Mouse (Mus musculus) kidney, embryonic 16.5 days (tissue): ENCODE data around the gene Sf3a2. TPM values are rescaled to one million over a fixed set of nuclear protein-coding genes. Genes with fewer than 3 reads are reported as not detected.

Experiments used
- ATAC-seq: fragments of 200-750 bp; cut with Nextera tagmentation; 2 replicates; pipeline ENCODE4 v1.8.0; 2017; ENCODE audit warnings: moderate TSS enrichment; ENCODE audit not compliant: low FRiP score, low TSS enrichment
- H3K27ac ChIP-seq: fragments of 300-500 bp; sonication (generic); 2 replicates; pipeline ENCODE4 v1.5.1; 2014; ENCODE audit warnings: low read length
- H3K27me3 ChIP-seq: fragments of 300-500 bp; sonication (generic); 2 replicates; pipeline ENCODE4 v1.6.1; 2014; ENCODE audit warnings: low read length, control low read depth, mixed read lengths; ENCODE audit not compliant: insufficient read depth
- H3K36me3 ChIP-seq: fragments of 300-500 bp; sonication (generic); 2 replicates; pipeline ENCODE4 v1.6.1; 2014; ENCODE audit warnings: low read length, control low read depth, mixed read lengths; ENCODE audit not compliant: insufficient read depth
- H3K4me1 ChIP-seq: fragments of 300-500 bp; sonication (generic); 2 replicates; pipeline ENCODE4 v1.6.1; 2014; ENCODE audit warnings: low read length, control low read depth, mixed read lengths; ENCODE audit not compliant: insufficient read depth
- H3K4me2 ChIP-seq: fragments of 300-500 bp; sonication (generic); replicated peaks from 2 replicates; pipeline ENCODE4 v1.6.1; 2014; ENCODE audit warnings: low read depth, low read length
- H3K4me3 ChIP-seq: fragments of 300-500 bp; sonication (generic); 2 replicates; pipeline ENCODE4 v1.5.1; 2014; ENCODE audit warnings: mild to moderate bottlenecking, low read length
- H3K9ac ChIP-seq: fragments of 300-500 bp; sonication (generic); replicated peaks from 2 replicates; pipeline ENCODE4 v1.6.1; 2014; ENCODE audit warnings: low read length
- H3K9me3 ChIP-seq: fragments of 300-500 bp; sonication (generic); 2 replicates; pipeline ENCODE4 v1.6.1; 2016; ENCODE audit warnings: low read length, control low read depth
- WGBS: fragments of 180-500 bp; shearing (Covaris S2); extraction: QIAGEN DNeasy Blood & Tissue Kit; methylation state at CpG from one replicate; pipeline ENCODE4 v1.1.7; 2014; 5-methylcytosine and 5-hydroxymethylcytosine counted together
- polyA plus RNA-seq: library from polyadenylated mRNA; unstranded; fragments of >200 nt; fragmentation: Nextera tagmentation; extraction: Ambion mirVana; gene quantifications from 2 replicates; pipeline ENCODE4 v1.2.1, GENCODE M21; 2015

The Sf3a2 gene
- 71.2 and 87.3 TPM in 2 replicates for polyA plus RNA-seq

DNA sequence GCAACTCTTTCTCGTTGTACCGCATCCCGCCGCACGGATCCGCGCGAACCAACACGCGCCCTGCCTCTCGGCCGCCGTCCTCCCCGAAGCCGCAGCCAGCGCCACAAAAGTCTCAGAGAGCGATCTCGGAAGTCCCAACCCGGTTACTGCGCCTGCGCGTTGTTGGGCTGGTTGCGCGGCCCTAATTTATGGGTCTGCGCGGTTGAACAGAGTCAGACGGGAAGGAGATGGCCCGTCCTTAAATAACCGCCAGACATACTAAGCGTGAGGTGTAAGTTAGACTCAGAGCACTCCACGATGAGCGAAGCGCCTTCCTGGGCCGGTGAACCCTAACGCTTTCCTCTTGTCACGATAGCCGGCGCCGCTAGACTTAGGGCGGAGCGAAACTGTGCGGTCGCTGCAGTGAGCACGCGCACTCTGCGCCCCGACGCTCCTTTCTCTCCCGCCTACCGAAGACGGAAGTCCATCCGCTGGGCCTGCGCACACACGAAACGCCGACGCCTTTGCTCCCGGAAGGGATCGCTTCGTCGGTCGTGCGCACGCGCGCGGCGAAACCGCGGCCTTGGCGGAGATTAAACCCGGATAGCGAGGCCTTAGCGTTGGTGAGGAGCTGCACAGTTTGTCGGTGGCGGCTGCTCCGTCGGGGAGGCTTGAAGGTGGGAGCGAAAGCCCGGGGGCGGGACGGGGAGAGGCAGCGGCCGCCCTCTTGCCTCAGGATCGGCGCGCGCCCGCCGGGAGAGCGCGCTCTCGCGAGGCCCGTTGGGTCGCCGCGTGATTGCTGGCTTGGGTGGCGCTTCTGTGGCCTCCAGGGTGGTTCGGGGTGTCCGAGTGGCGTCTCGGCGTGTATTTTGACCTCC, at the start of gene Sf3a2, which contains the start of gene Plekhj1:
Sf3a2 (plus strand) TSS at position 49 of the 857 bp plus-strand sequence.
Plekhj1 (minus strand) TSS at position 477 of the 857 bp plus-strand sequence.
- H3K27ac ChIP-seq = peak within 1 kb of the TSS; percentile 98
- H3K4me1 ChIP-seq = peaks cover 22% of the 10 kb centered on the region
- peak within 1 kb of the TSS; percentile 96 for H3K4me3 ChIP-seq
- H3K27me3 ChIP-seq = no peaks in the 10 kb centered on the region
- peak within 1 kb of the TSS; percentile 88 for H3K4me2 ChIP-seq
- H3K9ac ChIP-seq = peak within 1 kb of the TSS; percentile 99
- H3K9me3 ChIP-seq = no peaks in the 10 kb centered on the region
- H3K36me3 ChIP-seq = peaks cover 52% of the 10 kb centered on the region
- ATAC-seq = peak; percentile 95
- WGBS = under 1% methylated on average over 104 of the region's 104 CpGs

DNA sequence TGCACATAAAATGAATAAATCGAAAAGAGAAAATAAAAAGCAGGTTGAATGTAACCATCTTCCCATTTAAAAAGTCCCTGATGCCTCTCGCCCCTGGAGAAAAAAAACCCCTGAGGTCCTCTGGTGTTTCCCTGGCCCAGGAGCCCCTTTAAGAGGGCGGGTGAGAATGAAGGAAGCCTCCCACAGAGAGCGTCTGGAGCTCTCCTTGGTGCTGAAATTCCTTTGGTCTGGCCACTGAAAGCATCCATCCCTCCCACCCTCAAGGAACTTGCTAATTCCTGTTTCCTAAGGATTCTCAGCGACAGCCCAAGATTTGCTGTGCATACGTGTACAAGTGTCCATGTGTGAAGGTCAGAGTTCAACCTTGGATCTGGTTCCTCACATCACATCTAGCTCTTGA, 49.4 kb upstream of the Sf3a2 start:
- Histone ChIP-seq H3K9ac (no peak overlapping the region), H3K4me3 (no peak overlapping the region), H3K36me3 (no peaks in the 10 kb centered on the region), H3K4me1 (peaks cover 21% of the 10 kb centered on the region), H3K9me3 (no peaks in the 10 kb centered on the region), H3K27me3 (no peaks in the 10 kb centered on the region), H3K27ac (no peak overlapping the region), H3K4me2 (no peak overlapping the region)
- 9% methylated on average over 6 of the region's 6 CpGs for WGBS
- ATAC-seq = no peak

DNA sequence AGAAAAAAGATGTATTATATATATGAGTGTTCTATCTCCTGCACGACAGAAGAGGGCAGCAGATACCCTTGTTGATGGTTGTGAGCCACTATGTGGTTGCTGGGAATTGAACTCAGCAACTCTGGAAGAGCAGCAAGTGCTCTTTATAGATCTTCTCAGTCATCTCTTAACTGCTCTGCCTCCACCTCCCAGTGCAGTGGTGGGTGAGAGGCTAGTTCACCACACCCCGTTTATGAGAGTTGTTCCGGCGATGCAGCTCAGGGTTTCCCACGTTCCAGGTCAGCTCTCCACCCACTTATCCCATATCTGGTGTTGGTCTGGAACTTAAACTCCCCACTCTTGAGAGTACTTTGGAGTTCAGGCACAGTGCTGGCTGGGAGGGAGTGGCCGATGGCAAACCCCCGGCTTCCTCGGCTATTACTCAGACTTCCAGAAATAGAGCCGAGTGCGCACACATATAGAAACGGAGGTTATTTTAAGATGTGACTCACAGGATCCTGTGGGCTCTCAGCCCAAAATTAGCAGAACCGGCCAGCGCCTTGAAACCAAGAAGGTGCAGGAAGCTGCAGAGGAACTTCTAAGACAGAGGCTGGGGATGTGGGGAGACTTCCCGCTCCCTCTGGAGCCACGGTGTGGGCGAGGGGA, 46.7 kb upstream of the Sf3a2 start:
- H3K27ac ChIP-seq = peak overlapping the region; percentile 88
- H3K27me3 ChIP-seq = no peaks in the 10 kb centered on the region
- peaks cover 21% of the 10 kb centered on the region for H3K4me1 ChIP-seq
- H3K36me3 ChIP-seq = no peaks in the 10 kb centered on the region
- WGBS = 5% methylated on average over 16 of the region's 16 CpGs
- H3K9ac ChIP-seq = peak overlapping the region; percentile 46
- peak overlapping the region; percentile 41 for H3K4me3 ChIP-seq
- peak; percentile 24; the same call in 1 of the 2 replicates for ATAC-seq
- peak overlapping the region; percentile 59 for H3K4me2 ChIP-seq
- H3K9me3 ChIP-seq = no peaks in the 10 kb centered on the region

DNA sequence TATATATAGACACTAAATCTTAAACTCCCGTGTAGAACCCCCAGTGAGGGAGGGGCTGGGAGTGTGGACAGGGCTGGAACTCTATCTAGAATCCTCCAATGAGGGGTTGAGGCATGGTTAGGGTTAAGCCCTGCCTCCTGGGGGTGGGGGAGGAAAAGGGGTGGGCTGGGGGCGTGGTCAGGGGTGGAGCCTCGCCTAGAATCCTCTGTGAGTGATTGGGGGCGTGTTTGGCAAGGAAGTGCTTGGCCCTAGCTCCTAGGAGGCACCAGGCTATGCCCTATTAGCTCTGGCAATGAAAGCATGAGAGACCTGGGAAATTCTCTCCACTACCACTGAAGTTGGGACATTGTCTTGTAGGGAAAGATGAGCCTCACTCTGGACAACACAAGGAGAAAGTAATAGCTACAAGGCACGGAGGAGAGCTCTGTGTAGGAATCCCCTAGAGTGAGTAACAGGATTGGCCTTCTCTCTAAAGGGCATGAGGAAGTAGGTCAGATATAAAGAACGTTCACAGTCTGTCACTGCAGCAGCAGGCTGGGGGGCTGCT, 45.8 kb upstream of the Sf3a2 start:
- H3K9ac ChIP-seq = peak overlapping the region; percentile 46
- peak overlapping the region; percentile 88 for H3K27ac ChIP-seq
- peak; percentile 74 for ATAC-seq
- H3K4me1 ChIP-seq = peaks cover 30% of the 10 kb centered on the region
- H3K4me3 ChIP-seq = peak overlapping the region; percentile 41
- peak overlapping the region; percentile 59 for H3K4me2 ChIP-seq
- H3K9me3 ChIP-seq = no peaks in the 10 kb centered on the region
- 4% methylated on average over 6 of the region's 6 CpGs for WGBS
- no peaks in the 10 kb centered on the region for H3K36me3 ChIP-seq
- H3K27me3 ChIP-seq = no peaks in the 10 kb centered on the region

DNA sequence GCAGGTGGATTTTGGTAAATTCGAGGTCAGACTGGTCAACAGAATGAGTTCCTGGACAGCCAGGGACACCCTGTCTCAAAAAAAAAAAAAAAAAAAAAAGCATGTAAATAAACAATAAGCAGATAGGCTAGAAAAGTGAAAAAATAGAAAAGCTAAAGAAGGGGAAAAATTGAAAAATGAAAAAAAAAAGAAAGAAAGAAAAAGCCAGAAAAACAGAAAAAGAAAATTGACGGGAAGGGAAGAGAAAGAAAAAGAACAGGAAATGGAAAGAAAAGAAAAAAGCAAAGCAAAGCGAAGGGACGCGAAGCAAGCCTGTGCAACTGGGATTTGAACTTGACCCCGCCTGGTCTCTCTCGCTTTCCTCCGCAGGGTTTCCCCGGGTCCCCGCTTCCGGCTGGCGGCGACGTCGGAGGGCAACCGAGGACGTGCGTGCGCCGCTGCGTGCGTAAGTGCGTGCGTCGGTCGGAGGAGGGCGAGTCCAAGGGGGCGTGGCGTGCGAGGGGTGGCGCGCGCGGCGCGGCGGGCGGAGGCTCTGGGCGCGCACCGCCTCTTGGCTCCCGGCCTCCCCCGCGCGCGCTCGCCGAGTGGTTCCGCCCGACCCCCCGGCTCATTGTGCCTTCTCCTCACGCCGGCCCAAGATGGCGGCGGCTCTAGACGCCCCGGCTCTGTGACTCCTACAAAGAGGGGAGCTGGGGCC, 43.3 kb upstream of the Sf3a2 start, which contains the start of gene Dot1l:
Dot1l (plus strand) TSS at position 613 of the 697 bp plus-strand sequence.
- Histone ChIP-seq H3K9me3 (no peaks in the 10 kb centered on the region), H3K4me3 (peak within 1 kb of the TSS; percentile 93), H3K9ac (peak within 1 kb of the TSS; percentile 91), H3K36me3 (no peaks in the 10 kb centered on the region), H3K27me3 (no peaks in the 10 kb centered on the region), H3K4me2 (peak within 1 kb of the TSS; percentile 92), H3K27ac (peak within 1 kb of the TSS; percentile 87), H3K4me1 (peaks cover 38% of the 10 kb centered on the region)
- peak; percentile 91 for ATAC-seq
- 1% methylated on average over 36 of the region's 57 CpGs for WGBS

DNA sequence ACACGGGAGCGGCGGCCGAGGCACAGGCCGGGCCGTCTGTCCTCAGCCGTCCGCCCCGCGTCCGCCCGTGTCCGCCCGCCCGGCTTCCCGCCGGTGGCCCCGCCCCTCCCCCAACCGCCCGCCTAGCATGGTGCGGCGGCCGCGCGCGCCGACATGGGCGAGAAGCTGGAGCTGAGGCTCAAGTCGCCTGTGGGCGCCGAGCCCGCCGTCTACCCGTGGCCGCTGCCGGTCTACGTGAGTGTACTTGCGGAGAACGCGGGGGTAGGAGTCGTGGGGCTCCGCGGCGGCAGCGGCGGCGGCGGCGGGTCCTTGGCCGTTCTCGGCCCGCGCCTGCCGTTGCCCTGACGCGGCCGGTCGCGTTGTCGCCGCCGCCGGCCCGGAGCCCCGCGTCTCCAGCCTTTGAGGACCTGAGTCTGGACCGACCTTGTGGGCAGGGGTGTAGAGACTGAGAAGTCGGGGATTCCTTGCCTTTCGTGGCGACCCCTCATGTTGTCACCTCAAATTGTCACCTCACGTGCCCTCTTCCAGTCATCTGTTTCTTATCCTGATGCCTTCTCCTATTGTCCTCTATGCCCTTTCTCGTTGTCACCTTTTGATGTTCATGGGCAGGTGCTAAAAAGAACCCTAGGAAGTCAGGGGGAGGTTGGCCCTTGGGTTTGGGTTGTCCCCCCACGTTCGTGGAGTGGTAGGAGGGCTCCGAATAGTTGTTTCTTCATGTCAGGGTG, 42.5 kb upstream of the Sf3a2 start:
- Histone ChIP-seq H3K27ac (peak overlapping the region; percentile 87), H3K27me3 (no peaks in the 10 kb centered on the region), H3K4me3 (peak overlapping the region; percentile 93), H3K9ac (peak overlapping the region; percentile 91), H3K36me3 (no peaks in the 10 kb centered on the region), H3K9me3 (no peaks in the 10 kb centered on the region), H3K4me1 (peaks cover 38% of the 10 kb centered on the region), H3K4me2 (peak overlapping the region; percentile 92)
- ATAC-seq = no peak
- under 1% methylated on average over 66 of the region's 75 CpGs for WGBS

DNA sequence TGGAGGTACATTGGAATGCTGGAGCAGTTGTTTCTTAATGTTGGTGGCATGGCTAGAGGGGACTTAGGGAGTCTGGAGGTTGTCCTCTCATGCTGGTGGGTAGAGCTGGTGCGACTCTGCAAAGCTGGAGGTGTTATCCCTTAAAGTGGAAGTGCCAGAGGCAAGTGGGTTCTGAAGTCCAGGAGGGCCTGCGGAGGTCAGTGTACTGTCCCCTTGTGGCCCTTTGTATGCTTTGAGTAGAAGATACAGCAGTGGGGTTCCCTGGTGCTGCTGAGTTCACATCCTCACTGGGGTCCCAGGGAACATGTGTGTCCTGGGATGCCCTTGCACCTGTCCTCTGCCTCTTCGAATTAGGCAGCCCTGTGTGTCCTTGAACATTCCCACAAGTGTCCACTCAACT, 41.9 kb upstream of the Sf3a2 start:
- Histone ChIP-seq H3K4me3 (peak overlapping the region; percentile 93), H3K4me1 (peaks cover 44% of the 10 kb centered on the region), H3K36me3 (no peaks in the 10 kb centered on the region), H3K9ac (peak overlapping the region; percentile 91), H3K27me3 (no peaks in the 10 kb centered on the region), H3K27ac (no peak overlapping the region), H3K4me2 (peak overlapping the region; percentile 92), H3K9me3 (no peaks in the 10 kb centered on the region)
- 23% methylated on average over 3 of the region's 3 CpGs for WGBS
- ATAC-seq = no peak

DNA sequence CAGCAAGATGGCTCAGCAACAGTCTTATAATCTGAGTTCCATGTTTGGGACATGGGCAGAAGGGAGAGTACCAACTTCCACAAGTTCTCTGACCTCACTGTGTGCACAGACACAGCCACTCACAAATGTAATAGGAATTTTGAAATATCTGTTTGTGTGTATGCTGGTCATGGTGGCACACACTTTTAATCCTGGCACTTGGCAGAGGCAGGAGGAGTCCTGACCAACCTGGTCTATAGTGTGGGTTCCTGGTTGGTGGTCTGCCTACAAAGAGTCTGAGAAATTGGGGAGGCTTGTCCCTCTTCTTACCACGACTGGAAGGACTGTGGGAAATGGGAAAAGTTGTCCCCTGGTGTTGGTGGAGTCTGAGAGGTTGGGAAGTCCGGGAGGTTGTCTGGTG, 41.5 kb upstream of the Sf3a2 start:
- Histone ChIP-seq H3K9me3 (no peaks in the 10 kb centered on the region), H3K36me3 (no peaks in the 10 kb centered on the region), H3K9ac (peak overlapping the region; percentile 91), H3K4me1 (peaks cover 44% of the 10 kb centered on the region), H3K27me3 (no peaks in the 10 kb centered on the region), H3K27ac (no peak overlapping the region), H3K4me2 (peak overlapping the region; percentile 92), H3K4me3 (peak overlapping the region; percentile 93)
- WGBS = 64% methylated on average over 2 of the region's 2 CpGs
- ATAC-seq = no peak

DNA sequence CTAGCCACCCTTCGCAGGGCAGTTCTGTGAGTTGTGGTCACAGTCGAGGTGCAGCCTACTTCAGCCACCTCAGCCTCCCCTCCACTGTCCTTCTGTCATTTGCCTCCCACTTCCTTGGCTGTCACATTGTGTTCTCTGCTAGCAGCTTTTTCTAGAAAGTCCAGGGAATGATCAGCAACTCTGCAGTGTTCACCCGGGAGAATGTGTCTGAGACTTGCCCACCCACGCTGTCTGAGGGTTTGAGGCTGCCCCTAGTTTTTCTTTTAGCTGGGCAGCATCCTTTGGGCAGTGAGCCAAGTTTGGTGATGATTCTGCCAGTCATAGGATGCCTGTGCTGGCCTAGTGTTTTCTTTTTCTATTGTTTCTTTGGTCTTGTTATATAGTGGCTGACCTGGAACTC, 41.0 kb upstream of the Sf3a2 start:
- Histone ChIP-seq H3K9ac (peak overlapping the region; percentile 91), H3K36me3 (no peaks in the 10 kb centered on the region), H3K4me2 (peak overlapping the region; percentile 92), H3K27me3 (no peaks in the 10 kb centered on the region), H3K4me1 (peaks cover 44% of the 10 kb centered on the region), H3K4me3 (peak overlapping the region; percentile 93; the same call in 1 of the 2 replicates), H3K9me3 (no peaks in the 10 kb centered on the region), H3K27ac (0 out of 2 replicates have a peak overlapping the region, but pooled peaks have one; percentile 7)
- 54% methylated on average over 4 of the region's 4 CpGs for WGBS
- no peak for ATAC-seq
